Mouse (Mus musculus): ENCODE data around the gene D8Ertd738e.
"Not testable (repeated sequence)": the region's sequence is repeated elsewhere in the genome, so short reads cannot be mapped to it uniquely, and the experiment has no call there.

Gene D8Ertd738e

DNA sequence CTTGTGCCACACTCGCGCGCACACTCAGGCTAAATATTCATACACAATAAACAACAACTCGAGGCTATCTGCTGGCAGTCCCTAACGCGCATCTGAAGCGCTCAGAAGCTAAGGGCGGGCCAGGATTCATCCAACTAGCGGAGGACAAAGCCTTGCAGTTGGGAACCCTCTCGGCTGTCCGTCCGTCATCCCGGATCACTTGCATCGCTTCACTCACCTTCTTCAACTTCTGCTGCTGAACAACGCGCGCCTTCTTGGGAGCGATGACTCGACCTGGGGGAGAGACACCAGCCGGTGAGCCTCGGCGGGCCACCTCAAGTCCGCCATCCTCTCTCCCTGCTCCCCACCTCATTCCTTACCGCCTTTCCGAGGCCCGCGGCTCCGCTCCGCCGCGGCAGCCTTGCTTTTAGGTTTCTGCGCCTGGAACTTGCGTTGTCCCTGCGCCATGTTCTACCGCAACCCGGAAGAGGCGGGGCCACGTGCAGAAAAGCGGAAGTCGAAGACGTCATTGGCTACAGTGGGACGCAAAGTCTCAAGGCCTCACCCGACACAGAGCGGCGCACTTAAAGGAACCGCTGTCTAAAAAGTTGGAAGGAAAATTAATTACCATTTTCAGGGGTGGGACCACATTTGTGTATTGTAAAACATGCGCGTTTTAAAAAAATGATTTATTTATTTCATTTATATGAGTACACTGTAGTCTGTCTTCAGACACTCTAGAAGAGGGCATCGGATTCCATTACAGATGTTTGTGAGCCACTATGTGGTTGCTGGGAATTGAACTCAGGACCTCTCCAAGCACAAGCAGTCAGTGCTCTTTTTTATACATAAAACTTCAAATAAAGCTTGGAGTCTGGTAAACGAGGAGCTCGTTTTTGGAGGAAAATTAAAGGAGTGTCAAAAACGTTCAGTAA is at the start of gene D8Ertd738e:
TSS of gene D8Ertd738e (minus strand) at position 463 of the 914 bp plus-strand sequence.
- in situ Hi-C loops (cut with MboI, MseI) = no loop called here

DNA sequence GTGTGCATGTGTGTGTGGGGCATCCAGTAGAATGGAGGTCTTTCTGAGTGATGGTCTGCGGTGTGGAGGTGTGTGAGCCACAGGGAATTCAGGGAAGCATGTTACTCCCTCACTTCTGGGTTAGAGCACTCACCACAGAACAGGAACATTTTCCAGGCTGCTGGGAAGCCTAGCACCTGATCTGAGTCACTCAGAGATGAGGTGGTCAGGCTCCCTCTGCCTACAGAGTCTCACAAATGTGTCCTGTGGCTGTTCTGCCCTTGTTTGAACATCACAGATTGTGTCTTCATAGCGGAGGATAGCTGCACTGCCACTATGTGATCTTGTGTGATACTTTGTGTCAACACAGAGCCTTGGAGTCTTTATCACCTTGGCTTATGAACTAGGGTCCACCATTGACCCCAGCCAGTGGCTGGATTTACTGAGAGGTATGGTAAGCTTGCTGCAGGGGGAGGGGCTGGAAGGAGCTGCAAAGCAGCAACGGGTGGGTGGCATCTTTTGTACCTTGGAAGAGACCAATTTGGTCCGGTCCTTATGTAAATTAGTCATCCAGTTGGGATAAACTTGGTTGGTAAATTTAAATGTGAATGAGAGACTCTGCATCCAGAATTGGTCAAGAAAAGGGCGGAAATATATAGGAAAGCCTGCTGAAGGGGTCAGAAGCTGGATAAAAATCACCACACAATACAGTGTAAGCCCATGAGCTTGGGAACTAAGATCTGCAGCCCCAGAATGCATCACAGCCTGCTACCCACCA is 47.7 kb upstream of the D8Ertd738e start:
- in situ Hi-C loops (cut with MboI, MseI) = no loop called here

DNA sequence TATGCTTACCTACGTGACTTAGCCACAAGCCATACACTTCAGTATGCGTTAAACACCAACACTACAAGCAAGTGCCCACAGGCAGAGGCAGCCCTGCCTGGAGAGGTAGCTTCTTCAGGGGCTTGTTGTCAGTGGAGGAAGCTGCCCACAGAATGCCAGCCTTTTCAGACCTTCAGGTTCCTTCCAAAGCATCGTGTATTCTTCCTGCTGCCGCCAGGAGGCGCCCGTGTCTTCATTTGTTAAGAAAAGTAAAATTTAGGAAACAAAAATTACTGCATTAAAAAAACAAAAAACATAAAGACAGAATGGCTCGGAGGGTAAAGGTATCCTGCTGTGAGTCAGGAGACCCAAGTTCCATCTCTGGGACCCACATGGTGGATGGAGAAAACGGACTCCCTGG is 42.2 kb upstream of the D8Ertd738e start:
- in situ Hi-C loops (cut with MboI, MseI) = loop anchor here (5.0 kb wide), 1 partner anchor 71 kb away; no protein-coding TSS in a partner anchor

DNA sequence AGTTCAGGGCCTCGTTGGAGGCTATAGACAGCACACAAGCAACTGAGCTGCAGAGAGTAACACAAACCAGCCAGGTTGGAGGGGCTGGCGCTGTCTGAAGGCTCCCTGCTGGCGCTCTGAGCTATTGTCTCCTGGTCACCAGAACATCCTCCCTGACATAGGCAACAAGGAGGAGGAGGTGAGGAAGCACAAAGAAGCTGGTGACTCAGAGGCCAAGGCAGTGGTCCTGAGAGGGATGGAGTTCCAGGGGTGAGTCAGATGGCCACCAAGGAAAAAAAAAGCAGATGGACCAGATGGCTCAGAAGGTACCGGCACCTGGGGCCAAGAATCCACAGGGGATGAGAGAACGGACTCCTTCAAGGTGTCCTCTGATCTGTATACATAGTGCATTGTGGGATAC is 41.6 kb upstream of the D8Ertd738e start:
- in situ Hi-C loops (cut with MboI, MseI) = loop anchor here (5.0 kb wide), 1 partner anchor 71 kb away; no protein-coding TSS in a partner anchor

DNA sequence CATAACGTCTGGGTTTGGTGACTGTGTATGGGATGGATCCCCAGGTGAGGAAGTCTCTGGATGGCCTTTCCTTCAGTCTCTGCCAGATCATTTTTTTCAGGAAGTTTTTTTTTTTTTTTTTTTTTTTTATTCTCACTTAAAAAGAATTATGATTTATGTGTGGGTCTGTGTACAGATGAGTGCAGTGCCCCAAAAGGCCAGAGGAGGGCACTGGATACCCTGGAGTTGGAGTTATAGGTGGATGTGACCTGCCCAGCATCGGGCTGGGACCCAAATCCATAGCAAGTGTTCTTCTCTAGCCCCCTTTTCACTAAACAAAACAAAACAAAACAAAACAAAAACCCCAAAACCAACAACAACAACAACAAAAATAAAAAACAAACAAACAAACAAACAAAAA is 39.4 kb upstream of the D8Ertd738e start:
- in situ Hi-C loops (cut with MboI, MseI) = no loop called here

DNA sequence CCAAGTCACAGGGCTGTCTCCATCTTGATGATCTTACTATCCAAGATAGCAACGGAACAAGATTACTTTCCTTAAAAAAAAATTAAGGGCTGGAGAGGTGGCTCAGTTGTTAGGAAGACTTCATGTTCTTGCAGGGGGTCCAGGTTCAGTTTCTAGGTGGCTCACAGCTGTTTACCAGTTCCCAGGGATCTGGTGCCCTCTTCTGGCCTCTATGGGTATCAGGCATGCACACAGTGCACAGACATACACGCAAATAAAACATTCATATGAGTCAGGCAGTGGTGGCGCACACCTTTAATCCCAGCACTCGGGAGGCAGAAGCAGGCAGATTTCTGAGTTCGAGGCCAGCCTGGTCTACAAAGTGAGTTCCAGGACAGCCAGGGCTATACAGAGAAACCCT is 36.1 kb upstream of the D8Ertd738e start:
- in situ Hi-C loops (cut with MboI, MseI) = not testable (repeated sequence)

DNA sequence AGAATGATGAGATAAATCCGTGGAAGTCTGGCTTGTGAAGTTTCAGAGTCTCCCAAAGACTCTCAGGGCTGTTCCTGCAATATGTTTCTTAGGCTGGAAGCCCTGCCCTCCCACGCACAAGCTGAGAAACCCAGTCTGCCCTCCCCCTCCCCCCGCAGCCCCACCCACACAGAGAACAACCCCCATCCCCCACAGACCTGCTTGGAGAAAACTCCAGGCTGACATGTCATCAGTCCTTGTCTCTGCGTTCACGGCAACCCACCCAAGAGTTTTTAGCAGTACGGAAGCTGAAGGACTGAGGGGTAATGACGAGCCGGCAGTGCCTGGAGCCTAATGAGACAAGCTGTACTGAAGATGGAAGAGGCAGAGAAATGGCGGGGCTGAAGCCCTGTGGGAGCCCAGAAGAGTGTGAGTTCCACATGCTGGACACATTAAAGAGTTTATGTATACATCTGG is 35.1 kb upstream of the D8Ertd738e start:
- in situ Hi-C loops (cut with MboI, MseI) = no loop called here

DNA sequence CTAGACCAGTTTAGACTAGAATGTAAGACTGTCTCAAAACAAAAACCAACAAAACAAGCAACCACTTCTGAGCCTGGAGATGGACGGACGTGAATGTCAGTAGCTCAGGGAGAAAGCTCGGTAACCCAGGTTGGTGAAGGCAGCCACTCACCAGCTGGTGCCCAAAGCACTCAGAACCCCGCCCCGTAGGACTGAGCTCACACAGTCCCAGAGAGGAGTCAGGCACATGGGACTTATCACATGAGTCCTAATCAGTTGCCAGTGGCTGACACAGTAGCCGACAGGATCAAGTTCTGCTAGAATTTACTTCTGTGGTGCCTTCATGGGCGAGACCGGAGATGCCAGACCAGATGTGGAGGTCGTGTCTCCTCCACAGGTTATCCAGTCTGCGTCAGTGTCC is 31.3 kb upstream of the D8Ertd738e start:
- in situ Hi-C loops (cut with MboI, MseI) = no loop called here

DNA sequence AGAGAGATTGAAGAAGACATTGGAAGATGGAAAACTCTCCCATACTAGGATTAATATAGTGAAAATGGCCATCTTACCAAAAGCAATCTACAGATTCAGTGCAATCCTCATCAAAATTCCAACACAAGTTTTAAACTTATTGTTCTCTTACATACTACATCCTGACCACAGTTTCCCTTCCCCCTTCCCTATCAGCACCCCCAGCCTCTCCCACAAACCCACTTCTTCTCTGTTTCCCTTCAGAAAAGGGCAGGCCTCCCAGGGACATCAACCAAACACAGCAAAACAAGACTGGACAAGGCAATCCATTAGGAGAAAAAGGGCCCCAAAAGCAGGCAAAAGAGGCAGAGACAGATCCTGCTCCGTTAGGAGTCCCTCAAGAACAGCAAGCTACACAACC is 26.9 kb upstream of the D8Ertd738e start:
- in situ Hi-C loops (cut with MboI, MseI) = no loop called here

DNA sequence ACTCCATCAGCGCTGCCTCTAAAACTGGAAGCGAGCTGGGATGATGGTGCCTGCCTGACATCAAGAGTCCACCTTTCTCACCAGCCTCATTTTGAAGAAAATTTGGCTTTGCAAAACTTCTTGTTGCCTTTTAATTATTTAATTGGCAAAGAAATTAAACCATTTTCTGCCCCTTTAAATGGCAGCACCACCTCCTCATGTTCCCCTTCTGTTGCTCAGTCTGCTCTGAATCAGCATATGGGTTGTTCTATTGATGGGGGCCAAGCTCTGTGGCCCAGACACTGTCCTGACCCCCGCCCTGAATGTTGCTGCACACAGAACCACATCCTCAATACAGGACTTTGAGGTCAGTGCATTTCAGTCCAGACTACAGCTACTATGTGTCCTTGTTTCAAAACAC is 24.4 kb upstream of the D8Ertd738e start:
- in situ Hi-C loops (cut with MboI, MseI) = no loop called here

DNA sequence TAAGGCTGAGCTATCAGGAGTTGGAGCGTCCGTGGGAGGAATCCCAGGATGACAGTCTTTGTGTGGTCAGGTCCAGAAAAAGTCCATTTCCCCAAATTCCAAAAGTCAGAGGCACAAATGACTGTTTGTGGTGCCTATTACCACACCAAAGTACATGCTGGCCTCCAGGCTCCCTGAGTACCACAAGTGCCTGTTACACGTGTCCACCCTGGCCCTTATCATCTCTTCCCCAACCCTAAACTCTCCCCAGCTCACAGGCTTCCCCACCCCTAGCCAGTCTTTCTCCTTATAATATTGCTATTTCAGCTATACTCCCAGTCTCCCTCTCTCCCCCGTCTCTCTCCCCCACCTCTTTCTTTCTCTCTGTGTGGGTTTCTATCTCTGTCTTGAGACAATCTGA is 22.8 kb upstream of the D8Ertd738e start:
- in situ Hi-C loops (cut with MboI, MseI) = no loop called here

DNA sequence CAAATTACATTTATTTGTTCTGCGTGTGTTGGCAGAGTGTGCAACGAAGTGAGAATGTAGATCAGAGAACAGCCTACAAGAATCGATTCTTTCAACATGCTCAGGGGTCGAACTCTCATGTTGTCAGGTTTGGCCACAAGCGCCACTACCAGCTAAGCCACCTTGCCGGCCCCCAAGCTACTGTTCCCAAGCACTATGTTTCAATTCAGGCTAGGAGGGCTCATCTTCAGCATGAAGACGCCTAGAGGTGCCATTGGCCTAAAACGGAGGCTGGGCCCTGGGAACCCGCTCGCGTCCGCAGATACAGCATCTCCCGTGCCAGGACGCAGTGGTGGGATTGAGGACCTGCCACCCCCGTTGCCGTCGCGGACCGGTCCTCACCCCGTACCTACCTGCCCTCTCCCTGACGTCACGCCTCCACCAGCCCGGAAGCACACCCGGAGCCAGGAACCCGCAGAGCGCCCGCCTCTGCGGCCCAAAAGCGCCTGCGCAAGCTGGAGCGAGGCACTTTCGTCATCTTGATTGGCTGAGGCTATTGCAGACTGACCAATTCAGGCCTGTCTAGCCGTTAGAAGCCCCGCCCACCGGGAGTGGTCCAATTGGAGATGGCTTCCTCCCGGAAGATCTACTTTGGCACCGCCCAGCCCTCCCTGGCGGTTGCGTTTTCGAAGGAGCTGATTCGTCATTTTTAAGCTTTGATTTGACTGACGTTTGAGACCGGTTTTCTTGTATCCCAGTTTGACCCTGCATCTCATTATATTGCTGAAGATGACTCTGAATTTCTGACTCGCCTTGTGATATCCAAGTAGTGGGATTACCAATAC is 20.6 kb upstream of the D8Ertd738e start, which contains the start of gene Ccdc130:
TSS of gene Ccdc130 (minus strand) at position 431 of the 824 bp plus-strand sequence.
- in situ Hi-C loops (cut with MboI, MseI) = no loop called here

DNA sequence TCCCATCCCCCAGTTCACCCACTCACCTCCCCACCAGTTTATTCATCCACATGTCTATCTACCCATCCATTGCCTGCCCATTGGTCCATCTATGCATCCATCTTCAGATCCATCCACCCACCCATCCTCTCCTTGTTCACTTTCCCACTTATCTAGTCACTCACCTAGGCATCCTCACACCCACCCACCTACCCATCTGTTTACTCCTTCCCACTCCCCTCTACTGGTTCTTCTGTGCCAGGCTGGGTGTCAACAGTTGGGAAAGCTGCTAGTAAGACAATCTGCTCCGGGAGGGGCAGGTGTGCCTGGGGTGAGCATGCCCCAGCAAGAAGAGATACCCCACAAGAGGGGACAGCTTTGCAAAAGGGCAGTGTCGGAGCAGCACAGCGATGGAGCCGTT is 11.6 kb upstream of the D8Ertd738e start:
- in situ Hi-C loops (cut with MboI, MseI) = no loop called here

DNA sequence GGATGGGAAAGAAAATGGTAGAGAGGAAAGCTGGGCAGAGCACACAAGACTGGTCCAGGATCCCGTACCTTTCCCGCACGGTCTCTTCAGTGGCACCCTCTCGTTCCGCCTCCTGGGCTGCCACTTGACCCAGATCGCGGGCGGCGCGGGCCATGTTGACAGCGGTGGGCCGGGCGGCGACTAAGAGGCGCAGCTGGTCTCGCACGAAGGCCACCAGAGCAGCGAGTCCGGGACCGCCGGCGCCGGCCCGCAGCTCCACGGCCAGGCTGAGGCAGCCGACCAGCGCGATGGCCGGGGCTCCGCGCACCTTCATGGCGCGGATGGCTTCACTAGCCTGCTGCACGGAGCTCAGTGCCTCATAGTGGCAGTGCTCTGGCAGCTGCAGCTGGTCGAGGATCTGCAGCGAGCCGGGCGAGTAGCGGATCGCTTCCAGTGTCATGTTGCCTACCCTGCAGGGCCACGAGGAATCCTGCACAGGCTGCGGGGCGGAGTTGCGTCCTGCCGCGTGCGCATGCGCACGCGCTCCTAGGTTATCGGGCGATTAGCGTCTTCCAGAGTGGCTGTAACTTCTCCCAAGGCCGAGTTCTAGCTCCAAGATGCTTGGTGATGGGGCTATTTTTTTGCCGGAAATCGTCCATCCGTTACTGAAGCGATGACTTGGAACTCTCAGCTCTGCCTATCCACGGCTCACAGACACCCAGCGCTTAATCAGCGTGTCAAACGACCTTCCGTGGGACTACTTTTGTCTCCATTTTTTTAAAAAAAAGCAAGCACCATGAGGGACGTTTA is 7.5 kb upstream of the D8Ertd738e start, which contains the start of gene Mri1:
TSS of gene Mri1 (minus strand) at position 505 of the 789 bp plus-strand sequence.
- in situ Hi-C loops (cut with MboI, MseI) = no loop called here

DNA sequence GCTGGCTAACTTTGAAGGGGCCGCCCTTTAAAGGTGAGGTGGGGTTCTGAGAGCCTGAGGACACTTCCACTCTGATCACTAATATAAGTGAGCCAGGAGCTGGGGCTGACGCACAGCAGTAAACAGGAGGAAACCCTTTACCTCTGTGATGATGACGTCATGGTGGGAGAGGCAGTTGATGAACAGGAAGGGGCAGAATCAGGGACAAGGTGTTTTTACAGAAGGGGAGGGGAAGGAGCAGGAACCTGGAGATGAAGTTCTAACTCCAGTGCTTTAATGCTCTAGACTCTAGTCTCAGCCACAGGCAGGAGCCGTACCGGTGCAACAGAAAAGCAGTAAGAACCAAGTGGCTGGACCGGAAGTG is 6.9 kb upstream of the D8Ertd738e start:
- in situ Hi-C loops (cut with MboI, MseI) = no loop called here

DNA sequence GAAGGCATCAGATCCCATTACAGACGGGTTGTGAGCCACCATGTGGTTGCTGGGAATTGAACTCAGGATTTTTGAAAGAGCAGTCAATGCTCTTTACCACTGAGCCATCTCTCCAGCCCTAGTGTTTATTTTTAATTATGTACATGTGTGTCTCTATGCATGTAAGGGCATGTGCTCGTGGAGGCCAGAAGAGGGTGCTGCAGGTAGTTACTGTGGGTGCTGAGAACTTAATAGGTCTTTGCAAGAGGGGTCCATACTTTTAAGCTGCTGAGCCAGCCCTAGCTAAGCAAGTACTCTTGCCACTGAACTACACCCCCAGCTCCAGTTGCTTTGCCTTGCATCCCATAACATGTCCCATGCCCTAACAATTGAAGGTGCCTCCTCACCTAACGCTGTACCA is 6.3 kb upstream of the D8Ertd738e start:
- in situ Hi-C loops (cut with MboI, MseI) = no loop called here

DNA sequence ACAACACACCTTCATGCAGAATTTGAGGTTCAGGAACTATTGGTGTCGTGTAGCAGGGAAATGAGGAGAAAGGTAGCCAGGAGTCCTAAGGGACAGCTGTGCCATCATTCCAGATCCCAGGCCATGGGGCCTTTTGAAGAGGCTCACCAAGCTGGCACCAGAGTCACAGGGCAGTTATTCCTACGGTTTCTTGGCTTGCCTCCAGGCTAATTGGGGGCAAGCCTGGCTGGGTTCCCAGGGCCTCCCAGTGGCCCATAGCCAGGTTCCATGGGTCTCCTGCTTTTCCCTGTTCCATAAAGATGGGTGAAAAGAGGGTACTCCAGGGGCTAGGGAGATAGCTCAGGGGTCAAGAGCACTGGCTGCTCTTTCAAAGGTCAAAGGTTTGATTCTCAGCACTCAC is 7.7 kb downstream of the D8Ertd738e start:
- in situ Hi-C loops (cut with MboI, MseI) = no loop called here

DNA sequence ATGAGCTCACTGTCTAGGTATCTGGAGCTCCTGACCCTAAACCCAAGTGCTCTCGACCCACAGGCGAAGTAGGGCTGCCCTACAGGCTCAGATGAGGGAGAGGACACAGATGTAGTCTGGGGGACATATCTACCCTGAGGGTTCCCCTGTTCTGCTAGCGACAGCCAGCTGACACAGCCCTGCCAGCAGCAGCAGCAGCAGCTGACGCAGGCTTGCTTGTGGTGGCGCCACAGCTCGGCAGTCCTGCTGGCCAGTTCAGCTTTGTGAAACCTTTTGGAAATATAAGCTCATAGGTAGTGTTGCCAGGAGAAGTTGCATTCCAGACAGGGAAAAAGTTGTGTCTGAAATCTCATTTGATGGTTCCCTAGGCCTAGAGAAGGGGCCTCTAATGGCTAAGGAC is 8.4 kb downstream of the D8Ertd738e start:
- in situ Hi-C loops (cut with MboI, MseI) = no loop called here

DNA sequence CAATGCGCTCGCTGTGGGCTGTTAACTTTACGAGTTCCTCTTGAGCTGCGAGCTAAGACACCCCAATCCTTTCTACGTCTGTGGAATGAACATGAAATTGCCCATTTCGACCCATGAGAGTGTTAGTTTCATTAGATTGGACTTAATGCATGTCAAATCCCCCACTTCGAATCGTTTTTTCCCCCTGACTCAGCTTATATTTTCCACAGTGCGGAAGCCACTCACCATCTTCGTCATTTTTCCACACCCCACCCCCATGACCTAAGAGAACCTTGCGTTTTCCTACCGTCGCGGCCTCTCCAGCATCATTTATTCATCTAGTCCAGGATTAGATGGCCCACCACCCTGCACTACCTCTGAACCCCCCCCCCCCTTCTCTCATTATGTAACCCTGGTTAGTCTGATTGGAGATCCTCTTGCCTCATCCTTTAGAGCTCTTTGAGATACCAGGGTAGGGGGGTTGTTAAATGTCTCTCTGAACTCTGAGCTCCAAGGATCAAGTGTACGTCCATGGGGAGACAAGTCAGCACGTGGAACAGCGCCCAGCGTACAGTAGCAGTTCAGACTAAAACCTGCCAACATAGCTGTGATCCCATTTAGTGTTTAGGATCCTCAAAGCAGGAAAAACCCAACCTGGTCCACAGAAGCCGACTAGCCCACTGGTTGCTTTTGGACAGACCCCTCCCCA is 11.8 kb downstream of the D8Ertd738e start:
- in situ Hi-C loops (cut with MboI, MseI) = no loop called here

DNA sequence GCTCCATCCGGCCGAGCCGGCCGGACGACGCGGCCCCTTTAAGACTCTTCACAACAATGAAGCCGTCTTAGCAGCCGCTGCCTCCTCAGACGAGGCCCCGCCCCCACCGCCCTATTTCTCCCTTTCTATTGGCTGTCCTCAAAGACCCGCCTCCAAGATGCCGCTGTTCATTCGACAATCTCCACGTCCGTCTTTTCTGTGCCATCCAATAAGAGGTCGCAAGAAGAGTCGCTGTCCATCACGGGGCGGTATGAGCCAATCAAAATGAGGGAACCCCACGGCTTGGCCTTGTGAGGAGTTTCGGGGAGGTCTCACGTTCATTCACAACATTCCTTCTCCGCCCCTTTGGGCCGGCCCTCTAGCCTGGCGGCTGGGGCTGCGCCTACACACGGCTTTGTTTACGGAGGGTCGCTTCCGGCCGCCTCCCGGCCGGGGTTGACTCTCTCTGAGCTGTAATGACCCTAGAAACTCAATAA is 12.5 kb downstream of the D8Ertd738e start, which contains the start of gene Zswim4:
TSS of gene Zswim4 (minus strand) at position 58 of the 476 bp plus-strand sequence.
- in situ Hi-C loops (cut with MboI, MseI) = no loop called here
